ENCODE assay signal across 8 mouse cellular contexts in genomic region chr12:111485652-111486306, GRCm38 (mm10). TPM values are rescaled to one million over a fixed set of nuclear protein-coding genes. Genes with fewer than 3 reads are reported as not detected.
DNase-seq lines count a peak whose midpoint lies in the region; ATAC-seq and TF ChIP-seq lines count a peak whose summit lies in the region.

Gene Gm266 (minus strand): TSS chr12:111485823.

- TF ChIP-seq CTCF in kidney, adult 2 months (conservative IDR thresholded peaks at IDR 0.05; ENCODE audit: insufficient read depth, insufficient read length, low read depth, low read length), result no peak

- peak; percentile 54 for ATAC-seq in midbrain, embryonic 16.5 days
- no peak for ATAC-seq in CD4-positive, CD25-positive, alpha-beta regulatory T cell, adult 4 months

- H3K9me3 ChIP-seq in midbrain, embryonic 16.5 days (replicated peaks; ENCODE audit: control insufficient read depth, low read length, poor library complexity, severe bottlenecking), result no peaks in the 10 kb centered on the region

- peaks cover 16% of the 10 kb centered on the region for H3K4me1 ChIP-seq in kidney, adult 2 months (ENCODE audit: control insufficient read depth, insufficient read depth, low read length)
- H3K4me1 ChIP-seq in midbrain, embryonic 16.5 days (ENCODE audit: control insufficient read depth, insufficient read depth, low read length), result peaks cover 3% of the 10 kb centered on the region; the same call in 1 of the 2 replicates

- no peak for TF ChIP-seq POLR2A in kidney, adult 2 months (IDR thresholded peaks at IDR 0.05; ENCODE audit: low read depth, low read length)

- peak within 1 kb of the TSS; percentile 45 for H3K9ac ChIP-seq in midbrain, embryonic 16.5 days (ENCODE audit: low read depth, low read length)

- no peak within 1 kb of the TSS for H3K27ac ChIP-seq in kidney, adult 2 months (ENCODE audit: insufficient read depth, low read depth, low read length)
- H3K27ac ChIP-seq in midbrain, embryonic 16.5 days (ENCODE audit: low read length), result no peak within 1 kb of the TSS

- DNase-seq in kidney, adult 2 months, result no peak
- no peak for DNase-seq in kidney, adult 9 months
- peak; percentile 45 for DNase-seq in adrenal gland, postnatal 14 days
- no peak for DNase-seq in gonadal fat pad, adult 2 months (ENCODE audit: low read depth)
- peak; percentile 62 for DNase-seq in kidney, postnatal 10 days
- DNase-seq in left cerebral cortex, postnatal 25 days (ENCODE audit: low spot score in 2 of 2), result no peak

- WGBS in kidney, adult 2 months, result 5% methylated on average over 55 of the region's 58 CpGs
- under 1% methylated on average over 47 of the region's 58 CpGs for WGBS in midbrain, embryonic 16.5 days

- intact Hi-C loops in left cerebral cortex, postnatal 25 days (cut with DNase I), result no loop called here

- H3K27me3 ChIP-seq in kidney, adult 2 months (replicated peaks; ENCODE audit: control insufficient read depth, insufficient read depth, low read length), result no peaks in the 10 kb centered on the region; the same call in 1 of the 2 replicates
- peaks cover 38% of the 10 kb centered on the region for H3K27me3 ChIP-seq in midbrain, embryonic 16.5 days (ENCODE audit: control insufficient read depth, insufficient read depth, low read depth, low read length)

- peak within 1 kb of the TSS; percentile 51 for H3K4me2 ChIP-seq in midbrain, embryonic 16.5 days (ENCODE audit: low read length)

- no peaks in the 10 kb centered on the region for H3K36me3 ChIP-seq in kidney, adult 2 months (ENCODE audit: control insufficient read depth, insufficient read depth, low read length)
- no peaks in the 10 kb centered on the region for H3K36me3 ChIP-seq in midbrain, embryonic 16.5 days (ENCODE audit: control insufficient read depth, insufficient read depth, low read length)

- peak within 1 kb of the TSS; percentile 48 for H3K4me3 ChIP-seq in kidney, adult 2 months (ENCODE audit: insufficient read depth, low read depth, low read length)
- peak within 1 kb of the TSS; percentile 34 for H3K4me3 ChIP-seq in midbrain, embryonic 16.5 days (ENCODE audit: low read depth, low read length)

RNA-seq across cellular contexts. Expression of gene Gm266, which starts in this region (rescaled TPM):
- polyA plus RNA-seq in kidney, adult 2 months (2012; rRNA removed), result 2.8 and 4.3 TPM in 2 replicates
- 0.60 TPM in 1 of 2 replicates, not detected in the other for total RNA-seq in adrenal gland, postnatal 14 days (2021)
- polyA plus RNA-seq in gonadal fat pad, adult 2 months (2012; rRNA removed), result 37.6 and 60.4 TPM in 2 replicates
- 1.0 and 3.1 TPM in 2 replicates for polyA plus RNA-seq in midbrain, embryonic 16.5 days (2015; fragmentation: Nextera tagmentation; extraction: Ambion mirVana)
- not detected for polyA plus RNA-seq in CD4-positive, CD25-positive, alpha-beta regulatory T cell, adult 4 months (2017; shearing (Covaris generic))
- total RNA-seq in left cerebral cortex, postnatal 25 days (2021), result 1 to 10 TPM; 3.2 to 4.5 TPM

Comparison
In these comparisons a context has a peak if more than half of its experiments do, and no peak if none do; other contexts are left out.
1. Peak in DNase-seq in adrenal gland, postnatal 14 days; RNA of the gene not detected or under 1 TPM.